ENCODE assay signal across 21 mouse cellular contexts in genomic region chr11:69939731-69940130, GRCm38 (mm10). TPM values are rescaled to one million over a fixed set of nuclear protein-coding genes. Genes with fewer than 3 reads are reported as not detected.
A peak's percentile ranks its signal among the peaks of the same experiment; 100 is the strongest.
DNase-seq lines count a peak whose midpoint lies in the region; ATAC-seq lines count a peak whose summit lies in the region.
"Had no signal": no experiment of that assay in that cellular context is flagged by ENCODE, and none has a peak within 500 bp of the region (broad histone marks: within the 10 kb centered on the region; RNA-seq: fewer than 3 reads in every experiment).

No protein-coding gene starts in this region.

- peaks cover 22% of the 10 kb centered on the region for H3K4me1 ChIP-seq in heart, embryonic 12.5 days (replicated peaks)
- H3K4me1 ChIP-seq in heart, embryonic 10.5 days: peaks cover 29% of the 10 kb centered on the region

- no peak overlapping the region for H3K9ac ChIP-seq in heart, embryonic 12.5 days
- H3K9ac ChIP-seq: embryonic facial prominence, embryonic 12.5 days; forebrain, embryonic 12.5 days had no signal

- no peak for ATAC-seq in heart, embryonic 12.5 days (ENCODE audit: insufficient number of reproducible peaks, low FRiP score)
- no peak for ATAC-seq in erythroblast, adult 5-6 weeks (replicated peaks; ENCODE audit: low FRiP score, poor library complexity, severe bottlenecking)
- ATAC-seq: forebrain, embryonic 14.5 days; forebrain, embryonic 16.5 days had no signal

- peaks cover 60% of the 10 kb centered on the region for H3K27me3 ChIP-seq in heart, embryonic 12.5 days (replicated peaks)
- H3K27me3 ChIP-seq in heart, embryonic 10.5 days (ENCODE audit: insufficient read depth, poor library complexity, severe bottlenecking): peaks cover 77% of the 10 kb centered on the region

- H3K36me3 ChIP-seq in heart, embryonic 12.5 days: peaks cover 26% of the 10 kb centered on the region
- H3K36me3 ChIP-seq in heart, embryonic 10.5 days: peaks cover 24% of the 10 kb centered on the region

- WGBS in heart, embryonic 12.5 days: 88% methylated on average over 17 of the region's 17 CpGs
- WGBS in heart, embryonic 10.5 days: 91% methylated on average over 17 of the region's 17 CpGs

- peak; percentile 91 for DNase-seq in heart, adult 11 months
- no peak for DNase-seq in heart, embryonic 10.5 days (ENCODE audit: low spot score)
- DNase-seq in heart, postnatal 25 days (ENCODE audit: low spot score): no peak
- DNase-seq in spleen, postnatal 4 days (ENCODE audit: low spot score in 2 of 2): peak; percentile 13 to 64
- DNase-seq in spleen, postnatal 14 days (ENCODE audit: low spot score in 2 of 2): no peak
- DNase-seq: adrenal gland, postnatal 25 days; cerebellum, adult 11-12 months; cerebellum, adult 2 months; cerebellum, adult 9-10 months; cerebellum, postnatal 10 days; cerebellum, postnatal 25 days had no signal

- H3K4me3 ChIP-seq in heart, embryonic 12.5 days: no peak overlapping the region
- H3K4me3 ChIP-seq in heart, embryonic 10.5 days: no peak overlapping the region
- H3K4me3 ChIP-seq: embryonic facial prominence, embryonic 10.5 days; embryonic facial prominence, embryonic 12.5 days; erythroblast, embryonic 14.5 days; forebrain, embryonic 10.5 days; forebrain, embryonic 12.5 days had no signal

- H3K9me3 ChIP-seq in heart, embryonic 12.5 days (replicated peaks): no peaks in the 10 kb centered on the region
- no peaks in the 10 kb centered on the region for H3K9me3 ChIP-seq in heart, embryonic 10.5 days
- H3K9me3 ChIP-seq: embryonic facial prominence, embryonic 10.5 days; embryonic facial prominence, embryonic 12.5 days; forebrain, embryonic 10.5 days; forebrain, embryonic 12.5 days had no signal

- no peak overlapping the region for H3K4me2 ChIP-seq in heart, embryonic 12.5 days
- H3K4me2 ChIP-seq: embryonic facial prominence, embryonic 12.5 days; forebrain, embryonic 12.5 days had no signal

- H3K27ac ChIP-seq in heart, embryonic 12.5 days (ENCODE audit: poor library complexity, severe bottlenecking): no peak overlapping the region
- peak overlapping the region; percentile 48; the same call in 1 of the 2 replicates for H3K27ac ChIP-seq in heart, embryonic 10.5 days
- H3K27ac ChIP-seq: embryonic facial prominence, embryonic 12.5 days; forebrain, embryonic 10.5 days; forebrain, embryonic 12.5 days had no signal

- intact Hi-C loops in heart, postnatal 25 days (cut with DNase I): loop anchor here (10.0 kb wide), 1 partner anchor 275 kb away; the partner anchor contains the start of gene Slc16a11

RNA-seq across cellular contexts. Expression of gene Ybx2, which starts 4.1 kb away (rescaled TPM):
- 2.0 and 2.6 TPM in 2 replicates for polyA plus RNA-seq in heart, embryonic 12.5 days (2016; fragmentation: Nextera tagmentation; extraction: Ambion mirVana)
- 1.8 and 2.1 TPM in 2 replicates for polyA plus RNA-seq in heart, embryonic 10.5 days (2016; fragmentation: Nextera tagmentation; extraction: Ambion mirVana)
- total RNA-seq in heart, postnatal 25 days (2021): 10 to 100 TPM; 18.8 to 23.4 TPM
- not detected in 2 replicates for total RNA-seq in erythroblast, adult 5-6 weeks (2015; ENCODE audit: low replicate concordance)
- total RNA-seq in erythroblast, adult 5-6 weeks (2017; ENCODE audit: low replicate concordance): 5.0 TPM in 1 of 2 replicates, not detected in the other

RNA-seq across cellular contexts. Expression of gene Slc2a4, which starts 8.3 kb away (rescaled TPM):
- polyA plus RNA-seq in heart, embryonic 12.5 days (2016; fragmentation: Nextera tagmentation; extraction: Ambion mirVana): 25.9 and 28.8 TPM in 2 replicates
- polyA plus RNA-seq in heart, embryonic 10.5 days (2016; fragmentation: Nextera tagmentation; extraction: Ambion mirVana): 17.8 and 24.1 TPM in 2 replicates
- total RNA-seq in heart, postnatal 25 days (2021): 100 to 1,000 TPM; 325 to 365 TPM
- 31.3 and 37.9 TPM in 2 replicates for total RNA-seq in erythroblast, adult 5-6 weeks (2015; ENCODE audit: low replicate concordance)
- total RNA-seq in erythroblast, adult 5-6 weeks (2017; ENCODE audit: low replicate concordance): 98.1 and 151 TPM in 2 replicates

RNA-seq across cellular contexts. Expression of gene Eif5a, which starts 18.0 kb away (rescaled TPM):
- 1,286 and 1,307 TPM in 2 replicates for polyA plus RNA-seq in heart, embryonic 12.5 days (2016; fragmentation: Nextera tagmentation; extraction: Ambion mirVana)
- polyA plus RNA-seq in heart, embryonic 10.5 days (2016; fragmentation: Nextera tagmentation; extraction: Ambion mirVana): 2,011 and 2,470 TPM in 2 replicates
- 100 to 1,000 TPM; 427 TPM for total RNA-seq in heart, postnatal 25 days (2021)
- 340 and 374 TPM in 2 replicates for total RNA-seq in erythroblast, adult 5-6 weeks (2015; ENCODE audit: low replicate concordance)
- 154 and 205 TPM in 2 replicates for total RNA-seq in erythroblast, adult 5-6 weeks (2017; ENCODE audit: low replicate concordance)

RNA-seq across cellular contexts. Expression of gene Cldn7, which starts 24.8 kb away (rescaled TPM):
- 2.1 and 2.5 TPM in 2 replicates for polyA plus RNA-seq in heart, embryonic 12.5 days (2016; fragmentation: Nextera tagmentation; extraction: Ambion mirVana)
- polyA plus RNA-seq in heart, embryonic 10.5 days (2016; fragmentation: Nextera tagmentation; extraction: Ambion mirVana): 4.7 and 22.3 TPM in 2 replicates
- total RNA-seq in heart, postnatal 25 days (2021): not detected
- not detected in 2 replicates for total RNA-seq in erythroblast, adult 5-6 weeks (2015; ENCODE audit: low replicate concordance)
- total RNA-seq in erythroblast, adult 5-6 weeks (2017; ENCODE audit: low replicate concordance): not detected in 2 replicates
- polyA plus RNA-seq: cortical plate, adult 2 months; erythroblast, embryonic 14.5 days; forebrain, embryonic 14.5 days; forebrain, embryonic 16.5 days had no signal

RNA-seq across cellular contexts. Expression of gene Gps2, which starts 26.0 kb away (rescaled TPM):
- 49.2 and 50.6 TPM in 2 replicates for polyA plus RNA-seq in heart, embryonic 12.5 days (2016; fragmentation: Nextera tagmentation; extraction: Ambion mirVana)
- polyA plus RNA-seq in heart, embryonic 10.5 days (2016; fragmentation: Nextera tagmentation; extraction: Ambion mirVana): 55.2 and 69.4 TPM in 2 replicates
- total RNA-seq in heart, postnatal 25 days (2021): 10 to 100 TPM; 24.1 to 26.7 TPM
- 69.0 and 102 TPM in 2 replicates for total RNA-seq in erythroblast, adult 5-6 weeks (2015; ENCODE audit: low replicate concordance)
- 52.9 and 63.3 TPM in 2 replicates for total RNA-seq in erythroblast, adult 5-6 weeks (2017; ENCODE audit: low replicate concordance)

Comparison
In these comparisons a context has a peak if more than half of its experiments do, and no peak if none do; other contexts are left out.
1. DNase-seq: peak in heart, adult 11 months (single experiment) and spleen, postnatal 4 days (2 of 2); none in heart, embryonic 10.5 days (single experiment), heart, postnatal 25 days (single experiment) and spleen, postnatal 14 days (0 of 2).